Mouse (Mus musculus) neural tube, embryonic 13.5 days (tissue): Measurements from ENCODE around the gene Fat2. TPM values are rescaled to one million over a fixed set of nuclear protein-coding genes. Genes with fewer than 3 reads are reported as not detected.

Source experiments
- ATAC-seq: fragments of 200-750 bp; cut with Nextera tagmentation; 2 replicates; pipeline ENCODE4 v1.8.0; 2017; ENCODE audit warnings: low read depth, mild to moderate bottlenecking, moderate TSS enrichment, moderate library complexity
- H3K27ac ChIP-seq: fragments of 300-500 bp; sonication (generic); replicated peaks from 2 replicates; pipeline ENCODE4 v1.5.1; 2015; ENCODE audit warnings: moderate library complexity, mild to moderate bottlenecking, inconsistent platforms
- H3K27me3 ChIP-seq: fragments of 300-500 bp; sonication (generic); 2 replicates; pipeline ENCODE4 v1.6.1; 2015; ENCODE audit warnings: mild to moderate bottlenecking, inconsistent platforms
- H3K36me3 ChIP-seq: fragments of 300-500 bp; sonication (generic); 2 replicates; pipeline ENCODE4 v1.6.1; 2015; ENCODE audit warnings: mild to moderate bottlenecking, inconsistent platforms
- H3K4me1 ChIP-seq: fragments of 300-500 bp; sonication (generic); replicated peaks from 2 replicates; pipeline ENCODE4 v1.6.1; 2015; ENCODE audit warnings: inconsistent platforms
- H3K4me2 ChIP-seq: fragments of 300-500 bp; sonication (generic); 2 replicates; pipeline ENCODE4 v1.6.1; 2015; ENCODE audit warnings: inconsistent platforms, mild to moderate bottlenecking, moderate library complexity
- H3K4me3 ChIP-seq: fragments of 300-500 bp; sonication (generic); 2 replicates; pipeline ENCODE4 v1.5.1; 2015; ENCODE audit warnings: mild to moderate bottlenecking, inconsistent platforms
- H3K9ac ChIP-seq: fragments of 300-500 bp; sonication (generic); 2 replicates; pipeline ENCODE4 v1.6.1; 2015; ENCODE audit warnings: moderate library complexity, mild to moderate bottlenecking, inconsistent platforms
- H3K9me3 ChIP-seq: fragments of 300-500 bp; sonication (generic); 2 replicates; pipeline ENCODE4 v1.6.1; 2016; ENCODE audit warnings: inconsistent platforms
- WGBS: fragments of 180-500 bp; shearing (Covaris S2); methylation state at CpG from one replicate; pipeline ENCODE4 v1.1.7; 2015; 5-methylcytosine and 5-hydroxymethylcytosine counted together
- polyA plus RNA-seq: library from polyadenylated mRNA; unstranded; fragments of >200 nt; fragmentation: Nextera tagmentation; extraction: Ambion mirVana; gene quantifications from 2 replicates; pipeline ENCODE4 v1.2.1, GENCODE M21; 2015

The Fat2 gene
- polyA plus RNA-seq, 1 experiment from 2014 or later, result 0.10 TPM

GRCm38 (mm10) chr11:55327111-55327510, 9.3 kb downstream of the Fat2 start:
- Histone ChIP-seq H3K4me2 (no peak overlapping the region), H3K4me1 (no peaks in the 10 kb centered on the region), H3K9ac (no peak overlapping the region), H3K36me3 (no peaks in the 10 kb centered on the region), H3K27ac (no peak overlapping the region), H3K9me3 (no peaks in the 10 kb centered on the region), H3K27me3 (no peaks in the 10 kb centered on the region), H3K4me3 (no peak overlapping the region)
- no peak for ATAC-seq
- 91% methylated on average over 5 of the region's 5 CpGs for WGBS

- Histone ChIP-seq H3K4me3 (no peak overlapping the region), H3K27me3 (no peaks in the 10 kb centered on the region), H3K9me3 (no peaks in the 10 kb centered on the region), H3K27ac (no peak overlapping the region), H3K36me3 (no peaks in the 10 kb centered on the region), H3K4me2 (no peak overlapping the region), H3K4me1 (no peaks in the 10 kb centered on the region), H3K9ac (no peak overlapping the region)
- no peak for ATAC-seq
- 86% methylated on average over 7 of the region's 7 CpGs for WGBS
Observed at GRCm38 (mm10) chr11:55326211-55326610, 10.2 kb downstream of the Fat2 start.

DNA sequence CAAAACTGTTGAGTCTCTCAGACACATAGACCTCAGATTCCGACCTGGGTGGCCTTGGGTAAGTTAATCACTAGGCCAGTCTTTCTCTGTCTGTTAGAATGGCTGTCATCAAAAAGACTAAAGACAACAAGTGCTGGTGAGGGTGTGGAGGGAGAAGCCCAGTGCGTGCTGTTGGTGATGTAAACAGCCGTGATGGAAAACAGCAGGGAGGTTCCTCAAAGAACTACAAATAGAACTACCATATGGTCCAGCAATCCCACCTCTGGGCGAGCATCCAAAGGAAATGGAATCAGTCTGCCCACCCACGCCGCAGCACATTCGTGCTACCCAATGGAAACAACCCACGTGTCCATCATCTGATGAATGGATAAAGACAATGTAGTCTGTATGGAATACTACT, 12.5 kb downstream of the Fat2 start:
- no peaks in the 10 kb centered on the region for H3K27me3 ChIP-seq
- no peaks in the 10 kb centered on the region for H3K36me3 ChIP-seq
- no peak overlapping the region for H3K27ac ChIP-seq
- no peaks in the 10 kb centered on the region for H3K4me1 ChIP-seq
- H3K4me2 ChIP-seq, result no peak overlapping the region
- ATAC-seq, result no peak
- 68% methylated on average over 8 of the region's 8 CpGs for WGBS
- H3K9me3 ChIP-seq, result no peaks in the 10 kb centered on the region
- no peak overlapping the region for H3K4me3 ChIP-seq
- no peak overlapping the region for H3K9ac ChIP-seq

GRCm38 (mm10) chr11:55320990-55321389, 15.4 kb downstream of the Fat2 start:
- H3K9ac ChIP-seq, result no peak overlapping the region
- 72% methylated on average over 2 of the region's 2 CpGs for WGBS
- H3K36me3 ChIP-seq, result no peaks in the 10 kb centered on the region
- no peak overlapping the region for H3K27ac ChIP-seq
- H3K4me2 ChIP-seq, result no peak overlapping the region
- no peak for ATAC-seq
- no peak overlapping the region for H3K4me3 ChIP-seq
- no peaks in the 10 kb centered on the region for H3K27me3 ChIP-seq
- H3K9me3 ChIP-seq, result no peaks in the 10 kb centered on the region
- no peaks in the 10 kb centered on the region for H3K4me1 ChIP-seq

DNA sequence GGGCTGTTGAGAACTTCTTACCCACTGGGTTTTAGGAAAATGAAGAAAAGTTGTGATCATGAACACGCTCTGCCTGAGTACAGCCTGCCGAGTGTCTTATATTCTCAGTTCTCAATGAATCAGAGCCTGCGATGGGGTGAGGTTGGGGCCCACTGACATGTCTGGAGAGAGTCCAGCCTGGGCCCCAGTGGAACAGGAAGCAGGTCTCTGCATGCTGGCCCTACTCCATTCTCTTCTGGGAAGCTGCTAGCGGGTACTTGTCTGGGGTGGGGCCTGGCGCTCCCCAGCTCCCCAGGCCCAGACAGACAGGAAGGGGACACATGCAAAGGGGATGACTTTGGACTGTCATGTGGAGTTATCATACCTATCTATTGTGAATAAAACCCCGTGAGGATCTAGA, 20.4 kb downstream of the Fat2 start:
- Histone ChIP-seq H3K27ac (no peak overlapping the region), H3K4me2 (no peak overlapping the region), H3K9me3 (no peaks in the 10 kb centered on the region), H3K27me3 (no peaks in the 10 kb centered on the region), H3K4me3 (no peak overlapping the region), H3K4me1 (no peaks in the 10 kb centered on the region), H3K9ac (no peak overlapping the region), H3K36me3 (no peaks in the 10 kb centered on the region)
- no peak for ATAC-seq
- 83% methylated on average over 6 of the region's 6 CpGs for WGBS

- no peaks in the 10 kb centered on the region for H3K4me1 ChIP-seq
- 56% methylated on average over 2 of the region's 2 CpGs for WGBS
- H3K36me3 ChIP-seq, result no peaks in the 10 kb centered on the region
- no peaks in the 10 kb centered on the region for H3K27me3 ChIP-seq
- no peak for ATAC-seq
- H3K9me3 ChIP-seq, result no peaks in the 10 kb centered on the region
- no peak overlapping the region for H3K4me2 ChIP-seq
- H3K4me3 ChIP-seq, result no peak overlapping the region
- H3K9ac ChIP-seq, result no peak overlapping the region
- H3K27ac ChIP-seq, result no peak overlapping the region
Observed at GRCm38 (mm10) chr11:55314704-55315047, 21.7 kb downstream of the Fat2 start.

DNA sequence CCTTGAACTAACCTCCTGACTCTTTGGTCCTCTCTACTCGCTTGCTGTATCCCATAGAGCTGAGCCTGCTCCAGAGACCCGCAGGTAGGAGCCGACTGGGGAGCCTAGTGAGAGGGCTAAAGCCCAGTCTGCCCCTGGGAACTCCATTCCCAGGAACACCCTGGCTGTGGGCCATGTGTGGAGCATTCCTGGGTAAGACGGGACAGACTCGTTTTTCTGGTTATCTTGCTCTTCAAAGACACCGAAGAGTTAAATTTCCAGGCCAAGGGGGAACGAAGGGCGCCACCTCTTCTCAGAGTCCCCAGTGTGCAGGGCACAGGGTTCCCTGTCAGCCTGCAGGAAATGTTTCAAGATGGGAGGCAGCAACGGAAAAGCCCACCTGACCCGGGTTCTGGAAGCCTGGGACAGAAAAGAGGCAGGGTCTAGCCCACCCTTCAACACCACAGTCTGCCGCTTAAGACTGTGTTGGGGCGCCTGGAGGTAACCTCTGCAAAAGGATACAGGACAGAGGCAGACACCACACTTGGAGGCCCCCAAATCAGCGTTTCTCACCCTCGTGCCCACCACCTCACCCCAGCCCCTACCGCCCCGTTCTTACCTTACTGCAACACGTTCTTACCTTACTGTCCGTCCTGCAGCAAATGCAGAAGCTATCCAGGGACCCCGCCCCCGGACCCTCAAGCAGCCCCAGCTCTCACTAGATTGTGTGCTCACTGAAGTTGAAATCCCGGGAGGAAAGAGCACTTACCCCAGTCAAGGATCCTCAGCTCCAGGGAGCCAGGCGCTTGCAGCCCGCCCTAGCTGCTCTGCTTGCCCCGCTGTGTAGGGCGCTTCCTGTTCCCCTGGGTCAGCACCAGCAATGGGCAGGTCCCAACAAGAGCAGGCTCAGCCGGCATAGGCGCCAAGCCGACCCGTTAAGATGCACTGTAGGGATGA, 22.3 kb downstream of the Fat2 start:
- H3K4me2 ChIP-seq, result no peak overlapping the region
- WGBS, result 34% methylated on average over 29 of the region's 29 CpGs
- no peak for ATAC-seq

DNA sequence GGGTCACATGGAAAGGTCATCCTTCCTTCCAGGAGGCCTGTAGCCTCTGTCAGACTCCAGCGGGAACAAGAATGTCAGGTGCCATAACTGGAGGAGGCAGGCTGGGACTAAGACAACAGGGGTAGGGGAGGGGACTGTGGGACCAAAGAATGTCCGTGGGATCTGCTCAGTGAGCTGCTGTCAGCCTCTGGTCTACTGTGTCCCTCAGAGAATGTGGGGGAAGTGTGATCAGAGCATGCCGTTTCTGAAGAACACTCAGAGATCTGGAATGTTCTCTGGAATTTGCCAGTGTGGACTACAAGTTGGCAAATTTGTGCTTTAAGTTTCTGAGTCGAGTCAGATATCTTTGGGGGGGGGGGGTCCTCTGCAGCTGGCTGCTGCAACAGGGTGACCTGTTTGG, 34.0 kb downstream of the Fat2 start:
- Histone ChIP-seq H3K36me3 (no peaks in the 10 kb centered on the region), H3K4me3 (no peak overlapping the region), H3K9ac (no peak overlapping the region), H3K27me3 (no peaks in the 10 kb centered on the region), H3K9me3 (no peaks in the 10 kb centered on the region), H3K4me1 (peaks cover 6% of the 10 kb centered on the region; the same call in 1 of the 2 replicates), H3K4me2 (no peak overlapping the region), H3K27ac (no peak overlapping the region)
- no peak for ATAC-seq
- 70% methylated on average over 4 of the region's 4 CpGs for WGBS

More for the DNA sequence above, 22.3 kb downstream of the Fat2 start:
- Histone ChIP-seq H3K27ac (no peak overlapping the region), H3K9me3 (no peaks in the 10 kb centered on the region), H3K9ac (no peak overlapping the region), H3K36me3 (no peaks in the 10 kb centered on the region), H3K4me3 (no peak overlapping the region), H3K4me1 (no peaks in the 10 kb centered on the region), H3K27me3 (no peaks in the 10 kb centered on the region)

GRCm38 (mm10) chr11:55293179-55293578, 43.2 kb downstream of the Fat2 start:
- H3K4me2 ChIP-seq, result no peak overlapping the region
- no peak for ATAC-seq
- H3K27me3 ChIP-seq, result no peaks in the 10 kb centered on the region
- no peak overlapping the region for H3K4me3 ChIP-seq
- H3K36me3 ChIP-seq, result no peaks in the 10 kb centered on the region
- no peak overlapping the region for H3K9ac ChIP-seq
- no peak overlapping the region for H3K27ac ChIP-seq
- H3K4me1 ChIP-seq, result no peaks in the 10 kb centered on the region
- no peaks in the 10 kb centered on the region for H3K9me3 ChIP-seq
- WGBS, result 89% methylated on average over 5 of the region's 5 CpGs

DNA sequence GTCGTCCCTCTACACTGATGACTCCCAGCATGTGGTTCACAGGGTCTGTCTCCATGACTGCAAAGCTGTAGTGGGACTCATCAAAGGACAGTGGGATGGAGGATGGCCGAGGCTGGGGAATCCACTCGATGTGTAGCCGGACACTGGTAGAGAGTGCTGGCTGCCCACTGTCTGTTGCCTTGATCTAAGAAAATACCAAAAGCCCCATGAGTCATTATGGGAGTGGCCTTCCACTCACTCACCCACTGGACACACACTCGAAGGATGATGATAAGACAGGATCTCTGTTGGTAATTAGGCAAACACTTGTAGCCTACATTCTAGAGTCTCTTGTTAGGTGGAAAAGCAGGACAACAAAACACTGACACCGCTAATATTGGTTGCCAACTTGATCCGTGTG, 44.5 kb downstream of the Fat2 start:
- H3K4me1 ChIP-seq, result no peaks in the 10 kb centered on the region
- no peak overlapping the region for H3K27ac ChIP-seq
- no peak overlapping the region for H3K9ac ChIP-seq
- H3K9me3 ChIP-seq, result no peaks in the 10 kb centered on the region
- H3K36me3 ChIP-seq, result no peaks in the 10 kb centered on the region
- H3K4me3 ChIP-seq, result no peak overlapping the region
- no peaks in the 10 kb centered on the region for H3K27me3 ChIP-seq
- ATAC-seq, result no peak
- H3K4me2 ChIP-seq, result no peak overlapping the region
- 85% methylated on average over 7 of the region's 7 CpGs for WGBS

- no peak for ATAC-seq
- Histone ChIP-seq H3K27me3 (no peaks in the 10 kb centered on the region), H3K4me1 (no peaks in the 10 kb centered on the region), H3K9me3 (no peaks in the 10 kb centered on the region), H3K4me3 (no peak overlapping the region), H3K27ac (no peak overlapping the region), H3K36me3 (no peaks in the 10 kb centered on the region), H3K9ac (no peak overlapping the region), H3K4me2 (no peak overlapping the region)
- WGBS, result 83% methylated on average over 5 of the region's 5 CpGs
Observed at GRCm38 (mm10) chr11:55289851-55290391, 46.4 kb downstream of the Fat2 start.

GRCm38 (mm10) chr11:55274756-55275155, 61.6 kb downstream of the Fat2 start:
- no peaks in the 10 kb centered on the region for H3K27me3 ChIP-seq
- H3K9me3 ChIP-seq, result no peaks in the 10 kb centered on the region
- H3K4me3 ChIP-seq, result no peak overlapping the region
- H3K4me2 ChIP-seq, result no peak overlapping the region
- no peak for ATAC-seq
- no peak overlapping the region for H3K27ac ChIP-seq
- 88% methylated on average over 6 of the region's 6 CpGs for WGBS
- H3K36me3 ChIP-seq, result no peaks in the 10 kb centered on the region
- no peak overlapping the region for H3K9ac ChIP-seq
- H3K4me1 ChIP-seq, result no peaks in the 10 kb centered on the region

- Histone ChIP-seq H3K4me2 (no peak overlapping the region), H3K4me3 (no peak overlapping the region), H3K36me3 (no peaks in the 10 kb centered on the region), H3K4me1 (no peaks in the 10 kb centered on the region), H3K27ac (no peak overlapping the region), H3K9me3 (no peaks in the 10 kb centered on the region), H3K9ac (no peak overlapping the region), H3K27me3 (no peaks in the 10 kb centered on the region)
- WGBS, result 93% methylated on average over 6 of the region's 6 CpGs
- ATAC-seq, result no peak
Observed at GRCm38 (mm10) chr11:55268580-55268979, 67.8 kb downstream of the Fat2 start.
